Mouse (Mus musculus) neural tube, embryonic 14.5 days (tissue): Measurements from ENCODE around the gene Alpl. TPM values are rescaled to one million over a fixed set of nuclear protein-coding genes. Genes with fewer than 3 reads are reported as not detected.

Experiments
- polyA plus RNA-seq: library from polyadenylated mRNA; unstranded; fragments of >200 nt; fragmentation: Nextera tagmentation; extraction: Ambion mirVana; gene quantifications from 2 replicates; pipeline ENCODE4 v1.2.1, GENCODE M21; 2014

Alpl gene
- polyA plus RNA-seq, 1 experiment from 2014 or later, result 8.5 TPM

Other genes with a start within 250 kb of the Alpl start
- gene Ldlrad2, start 221.8 kb downstream of the Alpl start, polyA plus RNA-seq, result not detected in 2 replicates
- gene Usp48, start 202.6 kb downstream of the Alpl start, polyA plus RNA-seq, result 75.7 and 81.9 TPM in 2 replicates
- 75.5 and 77.6 TPM in 2 replicates for gene Rap1gap, start 131.7 kb downstream of the Alpl start, polyA plus RNA-seq
- gene Ece1, start 65.9 kb upstream of the Alpl start, polyA plus RNA-seq, result 24.9 and 31.3 TPM in 2 replicates
- 64.9 and 71.4 TPM in 2 replicates for gene Eif4g3, start 196.6 kb upstream of the Alpl start, polyA plus RNA-seq